8 mouse cellular contexts compared by ENCODE assay signal in the genomic region with DNA sequence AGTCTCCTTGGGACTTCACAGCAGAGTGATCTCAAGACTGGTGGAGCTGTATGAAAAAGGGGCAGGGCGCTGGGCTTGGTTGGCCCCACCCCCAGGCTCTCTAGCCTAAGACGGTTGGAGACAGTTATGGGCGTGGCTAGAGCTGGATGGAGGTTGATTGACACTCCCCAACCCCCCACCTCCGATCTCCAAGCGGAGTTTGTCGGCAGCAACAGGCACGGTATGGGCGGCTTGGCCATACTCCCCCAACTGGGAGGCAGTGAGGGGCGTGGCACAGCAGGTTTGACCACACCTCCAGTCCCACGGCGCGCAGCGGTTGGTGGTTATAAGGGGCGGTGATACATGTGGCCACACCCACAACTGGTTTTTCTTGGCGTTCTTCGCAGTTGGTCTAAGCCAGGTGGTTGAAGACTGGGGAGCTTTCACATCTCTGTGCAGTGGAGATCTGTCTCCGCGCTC.
A peak's percentile ranks its signal among the peaks of the same experiment; 100 is the strongest.
DNase-seq lines count a peak whose midpoint lies in the region; ATAC-seq and TF ChIP-seq lines count a peak whose summit lies in the region.

No protein-coding gene starts in this region.

- no peak overlapping the region for H3K9ac ChIP-seq in forebrain, embryonic 12.5 days

- peaks cover 91% of the 10 kb centered on the region for H3K27me3 ChIP-seq in E14TG2a.4 (ENCODE audit: insufficient read depth, low read length)
- peaks cover 44% of the 10 kb centered on the region for H3K27me3 ChIP-seq in forebrain, embryonic 12.5 days
- H3K27me3 ChIP-seq in hindbrain, embryonic 10.5 days (ENCODE audit: insufficient read depth, poor library complexity, severe bottlenecking): peaks cover 32% of the 10 kb centered on the region
- H3K27me3 ChIP-seq in megakaryocyte, embryonic 14.5 days (replicated peaks): peaks cover 64% of the 10 kb centered on the region

- H3K9me3 ChIP-seq in E14TG2a.4 (ENCODE audit: low read length): peaks cover 39% of the 10 kb centered on the region
- H3K9me3 ChIP-seq in forebrain, embryonic 12.5 days: no peaks in the 10 kb centered on the region
- H3K9me3 ChIP-seq in hindbrain, embryonic 10.5 days: no peaks in the 10 kb centered on the region
- peaks cover 26% of the 10 kb centered on the region for H3K9me3 ChIP-seq in megakaryocyte, embryonic 14.5 days

- H3K36me3 ChIP-seq in E14TG2a.4 (ENCODE audit: insufficient read depth, low read length): no peaks in the 10 kb centered on the region
- H3K36me3 ChIP-seq in forebrain, embryonic 12.5 days (replicated peaks): no peaks in the 10 kb centered on the region
- H3K36me3 ChIP-seq in hindbrain, embryonic 10.5 days: no peaks in the 10 kb centered on the region
- no peaks in the 10 kb centered on the region for H3K36me3 ChIP-seq in megakaryocyte, embryonic 14.5 days (replicated peaks; ENCODE audit: low read length)

- no peak overlapping the region for H3K27ac ChIP-seq in forebrain, embryonic 12.5 days
- no peak overlapping the region; the same call in 1 of the 2 replicates for H3K27ac ChIP-seq in hindbrain, embryonic 10.5 days

- ATAC-seq in forebrain, embryonic 12.5 days (ENCODE audit: low FRiP score): peak; percentile 77
- no peak for ATAC-seq in inflammation-experienced regulatory T-cells, adult 6 months

- H3K4me3 ChIP-seq in E14TG2a.4 (replicated peaks; ENCODE audit: low read length): peak overlapping the region; percentile 71
- H3K4me3 ChIP-seq in forebrain, embryonic 12.5 days (replicated peaks): peak overlapping the region; percentile 23
- peak overlapping the region; percentile 41 for H3K4me3 ChIP-seq in hindbrain, embryonic 10.5 days
- peak overlapping the region; percentile 84 for H3K4me3 ChIP-seq in megakaryocyte, embryonic 14.5 days (replicated peaks)

- TF ChIP-seq CTCF in E14TG2a.4 (conservative IDR thresholded peaks at IDR 0.05; ENCODE audit: low read length): no peak

- H3K4me2 ChIP-seq in forebrain, embryonic 12.5 days: peak overlapping the region; percentile 43

- H3K4me1 ChIP-seq in E14TG2a.4 (replicated peaks; ENCODE audit: low read depth, low read length): peaks cover 29% of the 10 kb centered on the region
- H3K4me1 ChIP-seq in forebrain, embryonic 12.5 days: peaks cover 13% of the 10 kb centered on the region
- H3K4me1 ChIP-seq in hindbrain, embryonic 10.5 days (replicated peaks): peaks cover 23% of the 10 kb centered on the region
- peaks cover 25% of the 10 kb centered on the region for H3K4me1 ChIP-seq in megakaryocyte, embryonic 14.5 days

- 10% methylated on average over 18 of the region's 18 CpGs for WGBS in forebrain, embryonic 12.5 days
- 7% methylated on average over 18 of the region's 18 CpGs for WGBS in hindbrain, embryonic 10.5 days

- DNase-seq in adrenal gland, adult 2 months: peak; percentile 62
- DNase-seq in hindbrain, embryonic 10.5 days (ENCODE audit: low spot score): peak; percentile 87
- DNase-seq in layer of hippocampus, postnatal 14 days (ENCODE audit: low spot score in 2 of 2): peak; percentile 65 to 67
- DNase-seq in right cerebral cortex, postnatal 25 days: peak; percentile 54

Comparison
In these comparisons a context has a peak if more than half of its experiments do, and no peak if none do; other contexts are left out.
1. H3K4me3 ChIP-seq: peak in every context shown above with its lines; median percentile 84 in megakaryocyte, embryonic 14.5 days; 71 in E14TG2a.4; 41 in hindbrain, embryonic 10.5 days; 23 in forebrain, embryonic 12.5 days.